Mouse (Mus musculus) heart, postnatal 0 days (tissue): ENCODE measurements around the gene Spata17. TPM values are rescaled to one million over a fixed set of nuclear protein-coding genes. Genes with fewer than 3 reads are reported as not detected.
A peak's percentile ranks its signal among the peaks of the same experiment; 100 is the strongest.

Source experiments
- ATAC-seq: fragments of 200-750 bp; cut with Nextera tagmentation; 2 replicates; pipeline ENCODE4 v1.8.0; 2017; ENCODE audit warnings: low read depth, moderate number of reproducible peaks, moderate library complexity; ENCODE audit not compliant: insufficient read depth
- DNase-seq: peaks from one replicate; pipeline ENCODE4 v3.0.0-alpha.2; 2016; ENCODE audit warnings: low spot score
- H3K27ac ChIP-seq: fragments of 300-500 bp; sonication (generic); 2 replicates; pipeline ENCODE4 v1.5.1; 2014; ENCODE audit warnings: low read depth, mild to moderate bottlenecking
- H3K27me3 ChIP-seq: fragments of 300-500 bp; sonication (generic); 2 replicates; pipeline ENCODE4 v1.6.1; 2014; ENCODE audit warnings: low read length, mixed read lengths; ENCODE audit not compliant: control insufficient read depth, insufficient read depth
- H3K36me3 ChIP-seq: fragments of 300-500 bp; sonication (generic); replicated peaks from 2 replicates; pipeline ENCODE4 v1.6.1; 2014; ENCODE audit warnings: low read length, mixed read lengths; ENCODE audit not compliant: control insufficient read depth, insufficient read depth
- H3K4me1 ChIP-seq: fragments of 300-500 bp; sonication (generic); 2 replicates; pipeline ENCODE4 v1.6.1; 2014; ENCODE audit warnings: antibody characterized with exemption; ENCODE audit not compliant: control insufficient read depth, insufficient read depth
- H3K4me2 ChIP-seq: fragments of 300-500 bp; sonication (generic); 2 replicates; pipeline ENCODE4 v1.6.1; 2014; ENCODE audit warnings: low read depth, mild to moderate bottlenecking, low read length, moderate library complexity
- H3K4me3 ChIP-seq: fragments of 300-500 bp; sonication (generic); 2 replicates; pipeline ENCODE4 v1.5.1; 2014; ENCODE audit warnings: low read depth, low read length
- H3K9ac ChIP-seq: fragments of 300-500 bp; sonication (generic); replicated peaks from 2 replicates; pipeline ENCODE4 v1.6.1; 2014; ENCODE audit warnings: low read depth, low read length, mixed read lengths
- H3K9me3 ChIP-seq: fragments of 300-500 bp; sonication (generic); replicated peaks from 2 replicates; pipeline ENCODE4 v1.6.1; 2016; ENCODE audit warnings: low read length; ENCODE audit not compliant: control insufficient read depth
- CTCF ChIP-seq: IDR thresholded peaks from 2 replicates; pipeline ENCODE4 v1.5.1; 2016; ENCODE audit warnings: antibody characterized with exemption, control low read depth, low read depth
- EP300 ChIP-seq: IDR thresholded peaks from 2 replicates; pipeline ENCODE4 v1.6.1; 2016; ENCODE audit warnings: antibody characterized with exemption, low read depth
- WGBS: fragments of 180-500 bp; shearing (Covaris S2); extraction: QIAGEN DNeasy Blood & Tissue Kit; methylation state at CpG from one replicate; pipeline ENCODE4 v1.1.7; 2014; 5-methylcytosine and 5-hydroxymethylcytosine counted together
- polyA plus RNA-seq: library from polyadenylated mRNA; unstranded; fragments of >200 nt; fragmentation: Nextera tagmentation; extraction: Ambion mirVana; gene quantifications from 2 replicates; pipeline ENCODE4 v1.2.1, GENCODE M21; 2015
- total RNA-seq: library from RNA; depleted of rRNA; stranded (reverse); fragments of >200 nt; gene quantifications from 2 replicates; pipeline ENCODE4 v1.2.3, GENCODE M21; 2014; ENCODE audit warnings: low replicate concordance

Spata17 gene
- total and polyA plus RNA-seq, 2 experiments from 2014 or later, result 0.15 to 1.1 TPM

GRCm38 (mm10) chr1:187216620-187217410, 1.6 kb upstream of the Spata17 start:
- no peaks in the 10 kb centered on the region for H3K9me3 ChIP-seq
- no peaks in the 10 kb centered on the region for H3K4me1 ChIP-seq
- H3K4me3 ChIP-seq, result no peak overlapping the region
- H3K27ac ChIP-seq, result no peak overlapping the region
- no peaks in the 10 kb centered on the region for H3K27me3 ChIP-seq
- WGBS, result 90% methylated on average over 9 of the region's 9 CpGs
- ATAC-seq (no peak), DNase-seq (peak; percentile 5)
- no peak overlapping the region for H3K9ac ChIP-seq
- no peaks in the 10 kb centered on the region for H3K36me3 ChIP-seq
- TF ChIP-seq CTCF, result no peak
- TF ChIP-seq EP300, result no peak
- H3K4me2 ChIP-seq, result no peak overlapping the region

GRCm38 (mm10) chr1:187210736-187211135, 4.5 kb downstream of the Spata17 start:
- H3K36me3 ChIP-seq, result no peaks in the 10 kb centered on the region
- no peaks in the 10 kb centered on the region for H3K4me1 ChIP-seq
- H3K9me3 ChIP-seq, result no peaks in the 10 kb centered on the region
- no peak overlapping the region for H3K4me2 ChIP-seq
- H3K27ac ChIP-seq, result no peak overlapping the region
- no peak for DNase-seq
- WGBS, result 82% methylated on average over 4 of the region's 4 CpGs
- no peak for ATAC-seq
- H3K9ac ChIP-seq, result no peak overlapping the region
- no peak overlapping the region for H3K4me3 ChIP-seq
- no peaks in the 10 kb centered on the region for H3K27me3 ChIP-seq
- TF ChIP-seq EP300 (no peak), CTCF (no peak)

GRCm38 (mm10) chr1:187209496-187209895, 5.8 kb downstream of the Spata17 start:
- H3K4me1 ChIP-seq, result no peaks in the 10 kb centered on the region
- no peaks in the 10 kb centered on the region for H3K27me3 ChIP-seq
- H3K4me2 ChIP-seq, result no peak overlapping the region
- no peak overlapping the region for H3K4me3 ChIP-seq
- no peaks in the 10 kb centered on the region for H3K9me3 ChIP-seq
- no peak for ATAC-seq
- H3K27ac ChIP-seq, result no peak overlapping the region
- WGBS, result 54% methylated on average over 4 of the region's 4 CpGs
- DNase-seq, result no peak
- H3K36me3 ChIP-seq, result no peaks in the 10 kb centered on the region
- H3K9ac ChIP-seq, result no peak overlapping the region
- TF ChIP-seq EP300, result no peak
- TF ChIP-seq CTCF, result no peak

GRCm38 (mm10) chr1:187205506-187205905, 9.8 kb downstream of the Spata17 start:
- H3K36me3 ChIP-seq, result no peaks in the 10 kb centered on the region
- no peak for TF ChIP-seq EP300
- no peak for TF ChIP-seq CTCF
- H3K27ac ChIP-seq, result no peak overlapping the region
- no peak for ATAC-seq
- no peak for DNase-seq
- H3K9me3 ChIP-seq, result no peaks in the 10 kb centered on the region
- H3K4me3 ChIP-seq, result no peak overlapping the region
- no peaks in the 10 kb centered on the region for H3K27me3 ChIP-seq
- H3K9ac ChIP-seq, result no peak overlapping the region
- H3K4me2 ChIP-seq, result no peak overlapping the region
- 64% methylated on average over 6 of the region's 6 CpGs for WGBS
- no peaks in the 10 kb centered on the region for H3K4me1 ChIP-seq

- no peaks in the 10 kb centered on the region for H3K9me3 ChIP-seq
- WGBS, result 67% methylated on average over 1 of the region's 1 CpGs
- no peak for DNase-seq
These were observed 36.7 kb downstream of the Spata17 start for GRCm38 (mm10) chr1:187178546-187178945.

GRCm38 (mm10) chr1:187175991-187176390, 39.3 kb downstream of the Spata17 start:
- Histone ChIP-seq H3K27ac (no peak overlapping the region), H3K27me3 (no peaks in the 10 kb centered on the region), H3K4me3 (no peak overlapping the region), H3K4me1 (no peaks in the 10 kb centered on the region), H3K9ac (no peak overlapping the region), H3K4me2 (no peak overlapping the region), H3K9me3 (no peaks in the 10 kb centered on the region), H3K36me3 (no peaks in the 10 kb centered on the region)
- 93% methylated on average over 1 of the region's 1 CpGs for WGBS
- DNase-seq (no peak), ATAC-seq (no peak)
- TF ChIP-seq EP300 (no peak), CTCF (no peak)

More at GRCm38 (mm10) chr1:187178546-187178945, 36.7 kb downstream of the Spata17 start:
- no peaks in the 10 kb centered on the region for H3K36me3 ChIP-seq
- H3K4me2 ChIP-seq, result no peak overlapping the region
- TF ChIP-seq EP300 (no peak), CTCF (no peak)
- no peaks in the 10 kb centered on the region for H3K27me3 ChIP-seq
- H3K4me1 ChIP-seq, result no peaks in the 10 kb centered on the region
- no peak overlapping the region for H3K9ac ChIP-seq
- no peak for ATAC-seq
- H3K27ac ChIP-seq, result no peak overlapping the region
- no peak overlapping the region for H3K4me3 ChIP-seq
